Comparison of ENCODE assay signal across 23 mouse cellular contexts in genomic region chr13:62941341-62942005, GRCm38 (mm10). TPM values are rescaled to one million over a fixed set of nuclear protein-coding genes. Genes with fewer than 3 reads are reported as not detected.
DNase-seq lines count a peak whose midpoint lies in the region; ATAC-seq and TF ChIP-seq lines count a peak whose summit lies in the region.
"Had no signal": no experiment of that assay in that cellular context is flagged by ENCODE, and none has a peak within 500 bp of the region (broad histone marks: within the 10 kb centered on the region; RNA-seq: fewer than 3 reads in every experiment).

No protein-coding gene starts in this region.

- H3K9me3 ChIP-seq in neural tube, embryonic 12.5 days, result no peaks in the 10 kb centered on the region
- H3K9me3 ChIP-seq in limb, embryonic 13.5 days, result no peaks in the 10 kb centered on the region
- no peaks in the 10 kb centered on the region for H3K9me3 ChIP-seq in neural tube, embryonic 14.5 days (ENCODE audit: control insufficient read depth, low read length)
- H3K9me3 ChIP-seq in stomach, postnatal 0 days (ENCODE audit: control insufficient read depth, low read length), result no peaks in the 10 kb centered on the region
- H3K9me3 ChIP-seq in liver, embryonic 12.5 days (replicated peaks), result no peaks in the 10 kb centered on the region
- H3K9me3 ChIP-seq: embryonic facial prominence, embryonic 15.5 days; forebrain, embryonic 10.5 days; heart, embryonic 13.5 days; hindbrain, embryonic 12.5 days had no signal

- no peaks in the 10 kb centered on the region for H3K36me3 ChIP-seq in neural tube, embryonic 12.5 days
- no peaks in the 10 kb centered on the region for H3K36me3 ChIP-seq in limb, embryonic 13.5 days
- H3K36me3 ChIP-seq in neural tube, embryonic 14.5 days (ENCODE audit: control insufficient read depth, insufficient read depth, low read length), result no peaks in the 10 kb centered on the region
- H3K36me3 ChIP-seq in stomach, postnatal 0 days (ENCODE audit: control insufficient read depth, insufficient read depth, low read length), result no peaks in the 10 kb centered on the region
- no peaks in the 10 kb centered on the region for H3K36me3 ChIP-seq in liver, embryonic 12.5 days
- H3K36me3 ChIP-seq: embryonic facial prominence, embryonic 15.5 days; forebrain, embryonic 10.5 days; heart, embryonic 13.5 days; hindbrain, embryonic 12.5 days had no signal

- H3K4me2 ChIP-seq in neural tube, embryonic 12.5 days (replicated peaks), result 0 out of 2 replicates have a peak overlapping the region, but pooled peaks have one; percentile 9
- peak overlapping the region; percentile 46 for H3K4me2 ChIP-seq in limb, embryonic 13.5 days (replicated peaks)
- no peak overlapping the region for H3K4me2 ChIP-seq in neural tube, embryonic 14.5 days (ENCODE audit: low read depth, low read length)
- H3K4me2 ChIP-seq in stomach, postnatal 0 days (replicated peaks; ENCODE audit: low read depth), result no peak overlapping the region
- H3K4me2 ChIP-seq in liver, embryonic 12.5 days, result no peak overlapping the region
- H3K4me2 ChIP-seq: embryonic facial prominence, embryonic 15.5 days; heart, embryonic 13.5 days; hindbrain, embryonic 12.5 days had no signal

- no peak for ATAC-seq in neural tube, embryonic 12.5 days (ENCODE audit: low FRiP score, low read depth)
- peak; percentile 78 for ATAC-seq in limb, embryonic 13.5 days (ENCODE audit: low FRiP score, low read depth)
- ATAC-seq in neural tube, embryonic 14.5 days (ENCODE audit: low read depth), result peak; percentile 75
- no peak for ATAC-seq in stomach, postnatal 0 days (ENCODE audit: low FRiP score, low TSS enrichment)
- no peak for ATAC-seq in liver, embryonic 12.5 days
- ATAC-seq: forebrain, embryonic 14.5 days; hindbrain, postnatal 0 days had no signal

- H3K27me3 ChIP-seq in neural tube, embryonic 12.5 days (replicated peaks), result no peaks in the 10 kb centered on the region
- H3K27me3 ChIP-seq in limb, embryonic 13.5 days, result no peaks in the 10 kb centered on the region
- no peaks in the 10 kb centered on the region for H3K27me3 ChIP-seq in neural tube, embryonic 14.5 days (ENCODE audit: control insufficient read depth, insufficient read depth, low read length)
- H3K27me3 ChIP-seq in stomach, postnatal 0 days (ENCODE audit: control insufficient read depth, insufficient read depth, low read length), result no peaks in the 10 kb centered on the region
- peaks cover 9% of the 10 kb centered on the region; the same call in 1 of the 2 replicates for H3K27me3 ChIP-seq in liver, embryonic 12.5 days (replicated peaks)
- H3K27me3 ChIP-seq: embryonic facial prominence, embryonic 15.5 days; heart, embryonic 13.5 days; hindbrain, embryonic 12.5 days had no signal

- no peak overlapping the region for H3K27ac ChIP-seq in neural tube, embryonic 12.5 days
- peak overlapping the region; percentile 74 for H3K27ac ChIP-seq in limb, embryonic 13.5 days
- H3K27ac ChIP-seq in neural tube, embryonic 14.5 days (ENCODE audit: low read depth, low read length), result peak overlapping the region; percentile 48; the same call in 1 of the 2 replicates
- no peak overlapping the region for H3K27ac ChIP-seq in stomach, postnatal 0 days (replicated peaks)
- H3K27ac ChIP-seq in liver, embryonic 12.5 days, result no peak overlapping the region
- H3K27ac ChIP-seq: embryonic facial prominence, embryonic 15.5 days; forebrain, embryonic 10.5 days; heart, embryonic 13.5 days; hindbrain, embryonic 12.5 days; hindbrain, postnatal 0 days had no signal

- TF ChIP-seq CTCF in stomach, postnatal 0 days (IDR thresholded peaks at IDR 0.05; ENCODE audit: low read depth), result no peak

- no peak overlapping the region for H3K9ac ChIP-seq in neural tube, embryonic 12.5 days
- H3K9ac ChIP-seq in limb, embryonic 13.5 days, result no peak overlapping the region
- H3K9ac ChIP-seq in neural tube, embryonic 14.5 days (replicated peaks; ENCODE audit: low read depth, low read length), result no peak overlapping the region; the same call in 1 of the 2 replicates
- H3K9ac ChIP-seq in stomach, postnatal 0 days (ENCODE audit: low read length), result no peak overlapping the region
- no peak overlapping the region for H3K9ac ChIP-seq in liver, embryonic 12.5 days
- H3K9ac ChIP-seq: embryonic facial prominence, embryonic 15.5 days; heart, embryonic 13.5 days; hindbrain, embryonic 12.5 days had no signal

- no peak overlapping the region for H3K4me3 ChIP-seq in neural tube, embryonic 12.5 days
- no peak overlapping the region for H3K4me3 ChIP-seq in limb, embryonic 13.5 days
- no peak overlapping the region for H3K4me3 ChIP-seq in neural tube, embryonic 14.5 days (ENCODE audit: low read depth, low read length)
- H3K4me3 ChIP-seq in stomach, postnatal 0 days (ENCODE audit: low read depth, low read length), result no peak overlapping the region
- H3K4me3 ChIP-seq in liver, embryonic 12.5 days, result no peak overlapping the region
- H3K4me3 ChIP-seq: embryonic facial prominence, embryonic 15.5 days; erythroblast, embryonic 14.5 days; forebrain, embryonic 10.5 days; heart, embryonic 13.5 days; hindbrain, embryonic 12.5 days had no signal

- no peaks in the 10 kb centered on the region for H3K4me1 ChIP-seq in neural tube, embryonic 12.5 days
- H3K4me1 ChIP-seq in limb, embryonic 13.5 days, result peaks cover 50% of the 10 kb centered on the region
- no peaks in the 10 kb centered on the region for H3K4me1 ChIP-seq in neural tube, embryonic 14.5 days (ENCODE audit: control insufficient read depth, insufficient read depth, low read length)
- no peaks in the 10 kb centered on the region for H3K4me1 ChIP-seq in stomach, postnatal 0 days (replicated peaks; ENCODE audit: control insufficient read depth, insufficient read depth)
- peaks cover 25% of the 10 kb centered on the region for H3K4me1 ChIP-seq in liver, embryonic 12.5 days
- H3K4me1 ChIP-seq: forebrain, embryonic 10.5 days; hindbrain, embryonic 12.5 days had no signal

- no peak for DNase-seq in neural tube, embryonic 10.5 days (ENCODE audit: extremely low spot score, low spot score)
- no peak for DNase-seq in stomach, postnatal 0 days (ENCODE audit: low spot score)
- DNase-seq: adrenal gland, adult 8-10 months; adrenal gland, postnatal 36 days; cerebellum, adult 11 months; cerebellum, adult 9-10 months; cerebellum, postnatal 36 days; embryo, embryonic 11 days; gastrocnemius, postnatal 36 days; heart, adult 11 months; heart, postnatal 36 days had no signal

- TF ChIP-seq EP300 in stomach, postnatal 0 days (optimal IDR thresholded peaks at IDR 0.05), result no peak

- 61% methylated on average over 17 of the region's 17 CpGs for WGBS in neural tube, embryonic 12.5 days
- 24% methylated on average over 17 of the region's 17 CpGs for WGBS in limb, embryonic 13.5 days
- WGBS in neural tube, embryonic 14.5 days, result 52% methylated on average over 17 of the region's 17 CpGs
- 79% methylated on average over 17 of the region's 17 CpGs for WGBS in stomach, postnatal 0 days
- WGBS in liver, embryonic 12.5 days (ENCODE audit: insufficient replicate concordance), result 76% methylated on average over 17 of the region's 17 CpGs

RNA-seq across cellular contexts. Expression of gene 2010111I01Rik, which starts 23.2 kb away (rescaled TPM):
- polyA plus RNA-seq in neural tube, embryonic 12.5 days (2016; fragmentation: Nextera tagmentation; extraction: Ambion mirVana), result 79.3 and 89.8 TPM in 2 replicates
- 250 and 254 TPM in 2 replicates for polyA plus RNA-seq in limb, embryonic 13.5 days (2015; fragmentation: Nextera tagmentation; extraction: Ambion mirVana)
- 28.8 and 60.2 TPM in 2 replicates for polyA plus RNA-seq in neural tube, embryonic 14.5 days (2014; fragmentation: Nextera tagmentation; extraction: Ambion mirVana)
- polyA plus RNA-seq in stomach, postnatal 0 days (2015; fragmentation: Nextera tagmentation; extraction: Ambion mirVana), result 101 TPM in 2 replicates
- 17.2 and 19.6 TPM in 2 replicates for polyA plus RNA-seq in liver, embryonic 12.5 days (2016; fragmentation: Nextera tagmentation; extraction: Ambion mirVana)

RNA-seq across cellular contexts. Expression of gene Fbp1, which starts 53.4 kb away (rescaled TPM):
- 0.18 and 0.94 TPM in 2 replicates for polyA plus RNA-seq in neural tube, embryonic 12.5 days (2016; fragmentation: Nextera tagmentation; extraction: Ambion mirVana)
- 2.0 and 2.6 TPM in 2 replicates for polyA plus RNA-seq in limb, embryonic 13.5 days (2015; fragmentation: Nextera tagmentation; extraction: Ambion mirVana)
- polyA plus RNA-seq in neural tube, embryonic 14.5 days (2014; fragmentation: Nextera tagmentation; extraction: Ambion mirVana), result 0.27 and 0.68 TPM in 2 replicates
- 3.8 and 5.8 TPM in 2 replicates for polyA plus RNA-seq in stomach, postnatal 0 days (2015; fragmentation: Nextera tagmentation; extraction: Ambion mirVana)
- polyA plus RNA-seq in liver, embryonic 12.5 days (2016; fragmentation: Nextera tagmentation; extraction: Ambion mirVana), result not detected in 2 replicates
- polyA plus RNA-seq: embryonic facial prominence, embryonic 11.5 days; erythroblast, embryonic 14.5 days; forebrain, embryonic 10.5 days; forebrain, embryonic 14.5 days had no signal

Comparison
In these comparisons a context has a peak if more than half of its experiments do, and no peak if none do; other contexts are left out.
1. ATAC-seq: peak in limb, embryonic 13.5 days (single experiment) and neural tube, embryonic 14.5 days (single experiment); none in neural tube, embryonic 12.5 days (single experiment), stomach, postnatal 0 days (single experiment) and liver, embryonic 12.5 days (single experiment).
2. H3K27ac ChIP-seq: peak in limb, embryonic 13.5 days (single experiment) and neural tube, embryonic 14.5 days (single experiment); none in neural tube, embryonic 12.5 days (single experiment), stomach, postnatal 0 days (single experiment) and liver, embryonic 12.5 days (single experiment).
3. H3K4me2 ChIP-seq: peak in neural tube, embryonic 12.5 days (single experiment) and limb, embryonic 13.5 days (single experiment); none in neural tube, embryonic 14.5 days (single experiment), stomach, postnatal 0 days (single experiment) and liver, embryonic 12.5 days (single experiment).